Mouse (Mus musculus) thymus, adult 2 months (tissue): ENCODE measurements at regions not wholly inside any gene's neighbourhood (a gene's known extent, or its start where the extent isn't known, plus 50 kb on each side); places are given as distances from the start of the nearest gene placed in this dataset.

Experiments used
- DNase-seq: peaks from one replicate; pipeline ENCODE4 v3.0.0; 2021
- H3K27ac ChIP-seq: fragments of 200-500 bp; 2 replicates; pipeline ENCODE4 v1.5.1; 2012; ENCODE audit warnings: low read length, control low read depth; ENCODE audit not compliant: control insufficient read depth, insufficient read depth
- H3K27me3 ChIP-seq: fragments of 200-500 bp; 2 replicates; pipeline ENCODE4 v1.6.1; 2012; ENCODE audit warnings: mild to moderate bottlenecking, low read length, moderate library complexity, mixed read lengths; ENCODE audit not compliant: control insufficient read depth, insufficient read depth
- H3K36me3 ChIP-seq: fragments of 200-500 bp; 2 replicates; pipeline ENCODE4 v1.6.1; 2012; ENCODE audit warnings: mild to moderate bottlenecking, low read length, moderate library complexity; ENCODE audit not compliant: control insufficient read depth, insufficient read depth
- H3K4me1 ChIP-seq: fragments of 200-500 bp; replicated peaks from 2 replicates; pipeline ENCODE4 v1.6.1; 2012; ENCODE audit warnings: low read length; ENCODE audit not compliant: control insufficient read depth, insufficient read depth
- H3K4me3 ChIP-seq: fragments of 200-500 bp; 2 replicates; pipeline ENCODE4 v1.5.1; 2012; ENCODE audit warnings: mild to moderate bottlenecking, low read length, control low read depth, moderate library complexity; ENCODE audit not compliant: control insufficient read depth, insufficient read depth
- CTCF ChIP-seq: fragments of 200-500 bp; IDR thresholded peaks from 2 replicates; pipeline ENCODE4 v1.5.1; 2012; ENCODE audit warnings: mild to moderate bottlenecking, control low read depth, low read length, moderate library complexity, borderline replicate concordance; ENCODE audit not compliant: control insufficient read depth, poor library complexity, insufficient read depth; ENCODE audit errors: extremely low read depth
- POLR2A ChIP-seq: fragments of 200-500 bp; IDR thresholded peaks from 2 replicates; pipeline ENCODE4 v1.6.1; 2012; ENCODE audit warnings: mild to moderate bottlenecking, low read length, control low read depth, moderate library complexity; ENCODE audit not compliant: control insufficient read depth, poor library complexity, insufficient read depth; ENCODE audit errors: extremely low read depth
- WGBS: fragments of 180-500 bp; shearing (Covaris S2); methylation state at CpG from one replicate; pipeline ENCODE4 v1.1.7; 2018; 5-methylcytosine and 5-hydroxymethylcytosine counted together

DNA sequence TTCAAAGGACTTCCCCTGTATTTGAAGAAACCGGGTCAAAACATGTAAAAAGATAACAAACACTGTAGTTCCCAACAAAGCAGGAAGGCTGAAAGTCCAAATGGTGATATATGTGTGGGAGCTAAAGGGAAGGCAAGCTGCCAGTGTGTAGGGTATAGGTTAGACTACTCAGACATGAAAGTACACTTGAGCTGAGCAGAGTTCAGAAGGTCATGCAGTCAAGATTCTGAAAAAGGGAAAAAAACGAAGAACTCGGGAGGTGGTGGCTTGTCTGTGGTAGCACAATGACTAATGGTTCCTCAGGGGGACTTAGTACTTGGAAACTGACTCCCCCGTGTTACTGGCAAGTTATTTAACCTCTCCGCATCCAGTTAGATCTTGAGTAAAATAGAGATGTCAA lies 130.3 kb upstream of the Tent5a start:
- TF ChIP-seq CTCF: no peak
- TF ChIP-seq POLR2A: no peak
- Histone ChIP-seq H3K36me3 (no peaks in the 10 kb centered on the region), H3K27ac (no peak overlapping the region), H3K4me3 (no peak overlapping the region), H3K4me1 (no peaks in the 10 kb centered on the region), H3K27me3 (no peaks in the 10 kb centered on the region)
- 36% methylated on average over 5 of the region's 5 CpGs for WGBS
- no peak for DNase-seq

DNA sequence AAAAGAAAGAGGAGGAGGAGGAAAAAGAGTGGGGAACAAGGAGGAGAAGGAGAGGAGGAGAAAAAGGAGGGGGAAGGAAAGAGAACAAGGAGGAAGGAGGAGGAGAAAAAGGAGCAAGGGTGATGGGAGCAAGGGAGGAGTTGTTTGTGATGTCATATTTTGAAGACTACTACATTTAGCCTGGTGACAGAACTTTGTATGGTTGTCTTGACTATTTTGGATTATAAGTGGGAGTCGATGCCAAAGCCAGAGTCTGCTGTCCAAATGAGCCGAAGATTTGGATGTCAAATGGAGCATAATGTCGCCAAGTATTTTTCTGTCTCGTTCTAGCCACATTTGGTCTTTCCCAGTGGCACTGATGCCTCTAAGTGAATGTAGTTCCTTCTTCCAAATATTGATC lies 128.2 kb upstream of the Tent5a start:
- 93% methylated on average over 4 of the region's 4 CpGs for WGBS

DNA sequence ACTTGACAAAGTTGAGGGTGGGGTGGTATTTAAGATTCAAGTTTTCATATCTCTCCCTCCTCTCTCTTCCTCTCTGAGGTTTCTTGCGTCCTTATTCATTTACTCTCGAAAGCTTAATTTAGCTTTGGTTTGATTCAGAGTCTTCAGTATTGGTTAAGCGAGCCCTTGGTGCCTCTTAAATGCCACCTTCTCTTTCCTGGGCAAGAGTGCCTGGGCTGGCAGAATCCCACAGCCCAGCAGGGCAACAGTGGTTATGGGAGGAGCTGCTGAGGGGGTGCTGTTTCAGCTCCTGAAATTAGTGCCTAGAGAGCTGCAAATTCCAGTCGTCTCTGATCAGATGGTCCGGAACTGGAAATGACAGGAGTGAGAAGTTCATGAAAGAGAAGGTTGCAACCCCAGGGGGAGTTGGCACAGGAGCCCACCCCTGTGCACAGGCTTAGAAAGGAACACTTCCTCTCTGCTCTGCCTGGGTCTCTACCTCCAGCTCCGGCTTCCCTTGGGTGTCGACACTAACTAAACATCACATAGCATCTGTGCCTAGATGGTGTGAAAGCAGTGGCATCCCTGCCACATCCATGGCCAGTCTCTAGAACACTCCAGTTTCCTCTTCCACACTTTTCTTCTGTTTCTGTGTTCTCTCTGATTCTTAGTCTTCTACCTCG lies 125.2 kb upstream of the Tent5a start:
- no peak overlapping the region for H3K27ac ChIP-seq
- H3K36me3 ChIP-seq: no peaks in the 10 kb centered on the region
- H3K4me1 ChIP-seq: no peaks in the 10 kb centered on the region
- TF ChIP-seq CTCF: no peak
- no peak for TF ChIP-seq POLR2A
- no peak overlapping the region for H3K4me3 ChIP-seq
- no peak for DNase-seq
- WGBS: 39% methylated on average over 8 of the region's 8 CpGs
- no peaks in the 10 kb centered on the region for H3K27me3 ChIP-seq

More for the DNA sequence above, 128.2 kb upstream of the Tent5a start:
- H3K36me3 ChIP-seq: no peaks in the 10 kb centered on the region
- no peak overlapping the region for H3K27ac ChIP-seq
- DNase-seq: no peak
- H3K27me3 ChIP-seq: no peaks in the 10 kb centered on the region
- H3K4me1 ChIP-seq: no peaks in the 10 kb centered on the region
- TF ChIP-seq POLR2A (no peak), CTCF (no peak)
- no peak overlapping the region for H3K4me3 ChIP-seq

DNA sequence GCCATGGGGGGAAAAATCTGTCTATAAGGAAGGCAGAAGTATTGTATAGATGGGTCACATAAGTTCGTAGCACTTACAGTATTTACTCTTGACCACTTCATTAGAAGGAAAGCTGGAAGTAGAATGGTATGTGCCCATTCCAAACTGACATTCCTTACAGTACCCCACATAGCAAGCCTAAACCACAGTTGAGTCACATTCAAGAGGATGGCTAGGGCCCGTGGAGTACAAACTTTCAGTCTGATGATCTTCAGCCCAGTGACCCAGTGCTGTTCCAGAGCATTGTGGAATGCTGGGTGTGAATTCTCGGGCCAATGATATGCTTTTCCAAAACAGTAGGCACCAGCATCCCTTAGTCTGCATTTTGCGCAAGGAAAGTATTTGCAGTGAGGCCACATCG lies 124.2 kb upstream of the Tent5a start:
- Histone ChIP-seq H3K4me1 (no peaks in the 10 kb centered on the region), H3K4me3 (no peak overlapping the region), H3K27me3 (no peaks in the 10 kb centered on the region), H3K27ac (no peak overlapping the region), H3K36me3 (no peaks in the 10 kb centered on the region)
- no peak for DNase-seq
- TF ChIP-seq CTCF: no peak
- 91% methylated on average over 5 of the region's 5 CpGs for WGBS

DNA sequence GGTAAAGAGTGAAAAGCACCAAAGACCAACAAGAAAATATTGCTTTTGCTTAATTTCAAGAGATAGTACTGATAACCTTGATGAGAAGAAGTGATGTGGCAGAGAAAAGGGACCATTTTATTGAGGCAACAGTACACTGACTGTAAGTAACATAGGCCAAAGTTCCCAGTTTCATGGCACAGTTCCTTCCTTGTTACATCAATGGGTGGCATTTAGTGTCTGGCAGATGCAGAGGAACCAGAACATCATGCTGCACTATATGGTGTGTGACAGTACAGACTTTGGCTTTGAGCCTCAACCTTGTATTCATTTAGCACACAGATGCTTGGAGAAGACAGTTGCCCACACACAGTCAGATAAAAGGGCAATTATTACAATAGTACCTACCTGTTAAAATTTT lies 123.7 kb upstream of the Tent5a start:
- Histone ChIP-seq H3K36me3 (no peaks in the 10 kb centered on the region), H3K4me1 (no peaks in the 10 kb centered on the region), H3K27ac (no peak overlapping the region), H3K4me3 (no peak overlapping the region), H3K27me3 (no peaks in the 10 kb centered on the region)
- TF ChIP-seq CTCF (no peak), POLR2A (no peak)
- no peak for DNase-seq

DNA sequence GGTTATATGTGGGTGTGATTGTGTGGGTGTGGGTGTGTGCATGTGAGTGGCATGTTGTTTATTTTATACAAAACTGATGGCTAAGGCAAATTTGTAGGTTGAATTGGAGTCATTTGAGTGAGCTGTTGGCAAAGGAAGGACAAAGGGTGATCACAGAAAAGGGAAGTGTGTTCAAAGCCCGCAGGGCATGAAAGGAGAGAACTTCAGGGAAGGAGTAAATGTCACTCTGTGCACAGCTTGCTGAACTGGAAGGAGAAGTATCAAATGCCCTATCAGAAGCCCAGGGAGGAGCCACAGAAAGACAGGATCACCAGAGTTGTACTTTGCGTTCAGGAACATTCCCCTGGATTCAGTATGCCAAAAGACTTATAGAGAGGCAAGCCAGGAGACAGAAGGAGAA lies 122.3 kb upstream of the Tent5a start:
- 20% methylated on average over 2 of the region's 2 CpGs for WGBS
- TF ChIP-seq POLR2A (no peak), CTCF (no peak)
- no peaks in the 10 kb centered on the region for H3K27me3 ChIP-seq
- H3K36me3 ChIP-seq: no peaks in the 10 kb centered on the region
- H3K27ac ChIP-seq: no peak overlapping the region
- H3K4me1 ChIP-seq: no peaks in the 10 kb centered on the region
- no peak for DNase-seq
- no peak overlapping the region for H3K4me3 ChIP-seq
